Mouse (Mus musculus): Measurements from ENCODE around the gene Phactr1.
"Not testable (repeated sequence)": the region's sequence is repeated elsewhere in the genome, so short reads cannot be mapped to it uniquely, and the experiment has no call there.

The Phactr1 gene

DNA sequence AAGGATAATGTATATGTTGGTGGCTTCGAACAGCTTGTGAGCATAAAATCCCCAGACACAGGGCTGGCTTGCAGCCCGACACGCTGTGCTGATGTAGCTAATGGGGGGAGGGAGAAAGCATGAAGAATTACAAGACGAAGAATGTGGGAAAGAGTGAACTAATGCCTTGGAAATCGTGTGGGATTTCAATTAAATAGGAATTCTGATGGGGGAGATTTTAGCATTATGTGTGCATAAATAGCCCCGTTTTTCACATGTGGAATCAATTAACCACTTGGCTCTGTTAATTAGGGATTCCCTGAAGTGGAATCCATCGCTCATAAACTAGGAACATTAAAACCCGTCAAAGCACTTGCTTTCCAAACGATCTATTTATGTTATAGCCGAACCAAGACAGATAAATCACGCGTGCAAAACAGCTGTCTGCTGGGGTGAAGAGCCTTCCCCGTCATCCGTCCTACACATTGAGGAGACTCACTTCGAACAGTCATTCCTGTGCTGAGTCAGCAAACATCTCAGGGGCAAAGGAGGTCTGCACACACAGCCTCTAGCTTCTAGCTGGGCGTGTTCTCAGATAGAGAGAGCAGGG, 254.2 kb downstream of the Phactr1 start:
- peak; percentile 35 for DNase-seq

DNA sequence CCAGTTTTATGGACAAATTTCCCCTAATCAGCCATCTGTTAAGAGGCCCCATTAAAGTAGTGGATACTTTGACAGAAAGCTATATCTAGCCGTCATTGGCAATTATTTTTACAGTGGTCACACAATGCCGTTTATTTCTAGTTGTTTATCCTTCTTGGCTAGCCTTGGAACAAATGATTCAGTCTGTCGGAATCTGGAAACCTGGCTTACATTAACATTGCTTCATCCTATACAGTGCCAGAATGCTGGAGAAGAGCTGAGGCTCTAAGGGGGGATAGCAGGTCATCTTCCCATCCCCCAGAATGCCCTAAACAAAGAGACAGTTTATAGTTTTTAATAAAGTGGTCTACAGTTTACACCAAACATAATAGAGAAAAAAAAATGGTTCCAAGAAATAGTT, 257.4 kb downstream of the Phactr1 start:
- no peak for DNase-seq

DNA sequence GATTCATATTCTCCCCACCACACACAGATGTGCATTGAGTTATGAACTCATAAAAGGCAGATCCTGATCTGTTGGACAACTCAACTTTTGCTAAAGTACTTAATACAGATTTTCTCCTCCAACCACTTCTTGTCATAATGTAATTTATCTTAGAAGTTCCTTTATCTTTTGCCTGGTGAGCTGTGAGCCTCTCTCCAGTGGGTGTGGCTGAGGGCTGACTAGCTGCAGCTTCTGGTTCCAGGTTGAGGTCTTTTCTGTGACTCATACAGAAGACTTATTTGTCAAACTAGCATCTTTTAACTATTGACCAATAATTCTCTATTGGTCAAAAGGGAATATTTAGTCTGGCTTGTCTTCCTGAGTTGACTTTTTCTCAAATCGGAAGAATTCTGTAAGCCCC, 257.9 kb downstream of the Phactr1 start:
- no peak for DNase-seq

DNA sequence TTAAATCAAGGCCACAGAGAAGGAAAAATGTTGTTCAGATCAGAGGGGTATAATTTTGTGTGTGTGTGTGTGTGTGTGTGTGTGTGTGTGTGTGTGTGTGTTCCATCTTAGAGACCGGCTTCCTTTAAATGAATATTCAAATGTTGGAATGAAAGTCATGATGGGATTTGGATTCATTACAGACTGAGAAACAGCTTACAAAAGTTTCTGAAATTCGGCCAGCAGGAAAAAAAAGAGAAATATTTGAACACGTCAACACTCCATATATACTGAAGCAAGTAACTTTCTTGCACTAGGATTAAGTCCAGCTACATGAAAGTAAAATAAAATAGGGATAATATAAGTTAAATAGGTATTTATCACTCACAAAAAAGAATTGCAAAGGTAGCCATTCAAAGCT, 259.8 kb downstream of the Phactr1 start:
- no peak for DNase-seq

DNA sequence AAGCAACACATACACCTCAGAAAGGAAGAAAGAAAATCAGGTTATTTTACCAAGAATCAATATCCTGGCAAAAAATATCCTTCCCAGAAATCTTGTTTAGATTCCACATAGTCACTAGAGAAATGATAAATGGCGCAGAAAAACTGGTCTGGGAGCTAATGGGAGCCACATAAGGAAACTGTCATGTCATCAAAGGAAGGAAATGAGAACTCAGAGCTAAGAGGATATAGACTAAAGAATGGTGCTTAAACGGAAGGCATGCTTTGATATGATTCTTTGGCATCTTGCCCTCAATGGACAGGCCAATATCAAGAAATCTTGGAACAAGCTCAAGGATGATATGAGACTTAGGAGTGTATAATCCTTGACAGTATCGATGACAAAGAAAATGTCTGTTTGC, 263.7 kb downstream of the Phactr1 start:
- no peak for DNase-seq

DNA sequence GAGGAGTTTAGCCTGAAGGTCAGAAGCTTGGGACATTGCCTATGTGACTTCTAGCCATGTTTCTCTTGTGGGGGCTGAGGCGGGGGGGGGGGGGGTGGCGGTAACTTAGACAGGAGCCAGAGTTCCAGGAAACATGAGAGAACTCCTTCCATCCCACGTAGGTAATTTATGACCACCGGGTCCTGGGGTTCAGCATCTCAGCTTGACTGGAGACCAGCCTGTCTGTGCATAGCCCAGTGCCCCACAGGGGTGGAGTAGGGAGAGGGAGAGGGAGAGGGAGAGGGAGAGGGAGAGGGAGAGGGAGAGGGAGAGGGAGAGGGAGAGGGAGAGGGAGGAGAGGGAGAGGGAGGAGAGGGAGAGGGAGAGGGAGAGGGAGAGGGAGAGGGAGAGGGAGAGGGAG, 264.8 kb downstream of the Phactr1 start:
- DNase-seq = not testable (repeated sequence)

DNA sequence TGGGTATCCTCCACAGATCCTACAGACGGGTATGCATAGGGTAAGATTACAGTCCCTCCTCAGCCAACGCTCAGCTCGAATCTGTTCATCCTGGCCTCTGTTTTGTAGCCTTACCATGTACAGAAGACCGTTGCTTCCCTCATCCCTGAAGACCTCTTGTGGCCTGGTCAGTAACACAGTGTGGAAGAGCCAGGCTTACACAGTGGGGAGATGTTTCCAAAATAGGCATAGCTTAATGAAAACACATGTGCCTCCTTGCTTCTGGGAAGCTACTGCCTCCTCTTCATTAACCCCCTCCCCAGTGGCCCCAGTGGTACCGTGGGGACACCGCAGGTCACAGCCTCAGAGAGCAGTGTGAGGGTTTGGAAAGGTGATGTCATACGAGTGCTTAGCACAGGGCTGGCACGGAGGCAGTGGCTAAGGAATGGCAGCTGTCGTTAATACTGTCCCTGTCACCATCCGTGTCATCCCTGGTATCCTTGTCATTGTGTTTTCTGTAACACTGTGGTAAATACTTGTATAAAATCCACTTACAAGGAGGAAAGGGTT, 268.4 kb downstream of the Phactr1 start:
- DNase-seq = peak; percentile 9

DNA sequence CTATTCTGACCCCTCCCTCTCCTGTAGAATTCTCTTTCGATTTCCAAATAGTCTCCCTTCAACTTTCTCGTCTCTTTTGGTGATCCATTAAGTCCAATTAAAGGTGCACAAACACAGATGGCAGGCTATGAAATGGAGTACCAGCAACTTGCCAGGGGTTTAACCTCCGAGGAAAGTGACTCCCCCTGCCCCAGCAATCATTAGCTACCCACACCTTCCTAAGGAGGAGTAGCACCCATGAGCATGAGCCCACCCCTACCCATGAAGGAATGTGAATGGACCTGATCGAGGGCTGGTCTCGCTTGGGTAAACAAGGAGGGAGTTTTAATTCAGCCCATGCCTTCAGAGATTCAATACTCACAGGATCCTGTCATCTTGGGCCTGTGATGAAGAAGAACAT, 268.9 kb downstream of the Phactr1 start:
- DNase-seq = no peak

DNA sequence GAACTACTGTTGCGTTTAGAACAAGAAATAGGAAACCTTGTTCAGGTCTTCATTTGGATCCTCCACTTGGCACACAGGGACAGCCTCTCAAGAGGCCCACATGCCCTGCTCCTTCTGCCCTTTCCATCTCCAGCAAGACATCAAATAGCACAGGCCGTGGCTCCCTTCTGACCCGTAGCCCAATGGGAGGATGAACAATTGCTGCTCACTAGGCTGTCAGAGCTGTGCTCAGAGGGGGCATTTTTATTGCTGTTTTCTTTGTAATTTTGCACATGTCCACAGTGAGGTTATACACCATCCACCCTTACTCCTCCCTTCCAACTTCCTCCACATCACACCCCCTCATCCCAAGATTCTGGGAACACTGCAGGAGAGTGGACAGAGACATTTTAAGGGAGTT, 269.6 kb downstream of the Phactr1 start:
- DNase-seq = no peak

DNA sequence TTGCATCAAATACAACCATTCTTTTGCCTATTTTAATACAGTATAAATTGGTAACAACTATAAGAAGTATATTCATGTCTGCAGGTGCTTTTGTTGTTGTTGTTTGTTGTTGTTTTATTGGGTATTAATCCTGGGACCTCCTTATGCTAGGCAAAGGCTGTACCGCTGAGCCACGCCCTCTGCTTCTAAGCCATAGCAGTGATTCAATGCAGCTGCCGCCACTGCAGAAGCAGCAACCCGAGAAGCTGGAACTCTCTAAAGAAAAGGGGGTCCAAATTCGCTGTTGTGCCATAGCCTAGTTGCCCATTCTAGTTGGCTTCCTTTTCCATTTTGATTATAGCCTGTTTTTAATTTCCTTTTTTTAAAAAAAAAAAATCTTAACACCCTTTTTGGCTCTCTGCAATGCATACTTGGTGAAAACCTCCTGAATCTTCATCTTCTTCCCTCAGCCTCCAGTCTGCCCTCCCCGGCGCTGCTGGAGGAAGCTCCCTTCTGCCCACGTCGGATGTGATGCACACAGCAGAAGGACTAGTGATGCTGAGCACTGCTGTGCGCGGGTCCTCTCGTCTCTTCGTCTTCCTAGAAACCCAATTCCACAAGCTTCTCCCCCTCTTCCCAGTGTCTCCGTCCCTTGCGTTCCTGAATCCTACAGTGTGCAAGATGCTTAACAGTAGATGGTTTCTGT, 271.8 kb downstream of the Phactr1 start:
- DNase-seq = no peak

DNA sequence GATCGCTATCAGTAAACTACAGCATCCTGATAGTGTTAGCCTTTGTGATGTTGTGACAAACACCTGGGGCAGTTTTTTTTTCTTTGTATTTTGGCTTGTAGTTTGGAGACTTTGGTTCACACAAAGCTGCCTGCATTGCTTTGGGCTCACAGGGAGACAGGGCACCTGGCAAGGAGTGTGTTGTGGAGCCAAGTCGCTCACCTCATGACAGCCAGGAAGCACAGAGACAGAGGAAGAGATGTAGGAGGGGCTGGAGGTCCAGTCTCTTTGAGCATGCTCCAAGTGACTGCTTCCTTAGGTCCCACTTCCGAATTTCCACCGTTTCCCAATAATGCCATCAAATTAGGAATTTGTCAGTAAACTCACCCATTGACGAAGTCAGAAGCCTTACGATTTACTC, 272.6 kb downstream of the Phactr1 start:
- no peak for DNase-seq

DNA sequence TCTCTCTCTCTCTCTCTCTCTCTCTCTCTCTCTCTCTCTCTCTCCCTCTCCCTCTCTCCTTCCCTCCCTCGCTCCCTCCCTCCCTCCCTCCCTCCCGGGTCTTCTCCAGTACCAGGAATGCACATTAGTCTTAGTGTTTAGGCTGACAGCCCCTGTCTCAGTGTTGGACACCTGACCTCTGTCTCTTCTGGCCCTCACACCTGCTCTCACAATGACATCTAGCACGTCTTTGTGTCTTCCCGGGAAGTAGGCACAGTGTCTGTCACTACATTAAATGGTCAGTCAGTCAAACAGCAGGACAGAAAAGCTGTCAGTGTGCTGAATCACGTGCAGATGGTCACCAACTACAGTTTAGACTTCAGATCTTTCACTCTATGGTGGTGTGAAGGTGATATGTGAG, 273.7 kb downstream of the Phactr1 start:
- no peak for DNase-seq

DNA sequence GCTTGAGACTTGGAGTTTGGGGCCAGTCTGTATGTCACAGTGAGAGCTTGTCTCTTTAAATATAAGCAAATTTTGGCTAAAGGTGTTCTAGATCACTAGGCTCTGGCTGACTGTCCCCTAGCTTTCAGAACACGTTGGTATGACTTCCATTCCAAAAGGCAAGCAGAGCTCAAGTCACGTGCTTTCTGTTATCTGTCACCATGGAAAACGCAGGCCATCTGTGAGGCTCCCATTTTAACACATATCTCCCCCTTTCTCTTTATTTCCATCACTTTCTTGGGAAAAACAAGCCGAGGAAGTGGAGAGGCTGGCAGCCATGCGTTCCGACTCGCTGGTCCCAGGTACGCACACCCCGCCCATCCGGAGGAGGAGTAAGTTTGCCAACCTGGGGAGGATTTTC, 275.9 kb downstream of the Phactr1 start:
- no peak for DNase-seq

DNA sequence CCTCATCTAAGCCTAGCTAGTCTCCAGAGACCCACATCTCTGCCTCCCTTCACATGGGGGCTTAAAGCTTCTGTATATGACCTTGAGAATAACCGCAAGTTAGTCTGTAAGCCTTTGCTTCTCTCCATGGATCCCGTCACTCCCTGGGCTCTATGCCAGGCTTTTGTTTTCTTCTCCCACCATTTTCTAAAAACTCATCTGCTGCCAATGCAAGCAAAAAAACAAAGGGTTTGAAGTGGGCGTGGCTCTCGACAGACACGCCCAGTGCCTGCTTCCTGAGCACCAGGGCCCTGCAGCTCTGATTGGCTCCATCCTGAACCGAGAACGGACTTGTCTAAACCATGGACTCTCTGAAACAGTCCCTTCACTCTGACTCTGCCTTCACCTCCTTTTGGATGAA, 277.4 kb downstream of the Phactr1 start:
- peak; percentile 36 for DNase-seq

DNA sequence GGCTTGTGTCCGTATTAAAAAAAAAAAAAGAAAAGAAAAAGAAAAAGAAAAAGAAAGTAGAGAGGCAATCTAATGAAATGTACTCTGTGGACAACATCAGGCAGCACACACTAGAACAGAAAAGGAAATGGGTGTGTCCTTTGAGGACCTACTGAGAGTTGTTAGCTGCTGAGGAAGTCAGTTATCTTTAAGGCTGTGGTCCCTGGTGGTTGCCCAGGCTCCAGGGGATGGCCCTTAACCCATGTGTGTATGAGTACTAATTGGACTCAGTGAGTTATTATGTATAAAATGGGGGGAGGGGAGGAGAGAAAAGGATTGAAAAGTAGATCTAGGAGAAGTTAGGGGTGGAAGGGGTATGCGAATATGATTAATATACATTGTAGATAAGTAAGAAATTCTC, 278.4 kb downstream of the Phactr1 start:
- DNase-seq = no peak

DNA sequence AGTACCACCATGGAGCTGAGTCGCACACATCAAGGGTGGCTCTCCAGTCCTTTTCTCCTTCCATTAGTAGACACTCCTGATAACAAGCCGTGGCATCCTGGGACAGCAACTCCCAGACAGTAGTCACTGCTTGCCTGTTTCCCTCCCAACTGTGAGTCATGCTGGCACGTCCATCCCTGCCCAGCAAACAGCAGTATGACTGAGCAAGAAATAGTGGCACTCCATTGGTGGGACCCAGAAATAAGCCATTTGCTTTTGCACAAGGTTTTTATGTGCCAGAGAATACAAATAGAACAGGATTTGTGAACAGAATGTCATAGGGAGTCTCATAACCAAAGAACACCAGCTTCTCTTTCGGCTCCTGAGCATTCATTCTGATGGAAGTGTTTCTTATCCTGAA, 281.1 kb downstream of the Phactr1 start:
- no peak for DNase-seq

DNA sequence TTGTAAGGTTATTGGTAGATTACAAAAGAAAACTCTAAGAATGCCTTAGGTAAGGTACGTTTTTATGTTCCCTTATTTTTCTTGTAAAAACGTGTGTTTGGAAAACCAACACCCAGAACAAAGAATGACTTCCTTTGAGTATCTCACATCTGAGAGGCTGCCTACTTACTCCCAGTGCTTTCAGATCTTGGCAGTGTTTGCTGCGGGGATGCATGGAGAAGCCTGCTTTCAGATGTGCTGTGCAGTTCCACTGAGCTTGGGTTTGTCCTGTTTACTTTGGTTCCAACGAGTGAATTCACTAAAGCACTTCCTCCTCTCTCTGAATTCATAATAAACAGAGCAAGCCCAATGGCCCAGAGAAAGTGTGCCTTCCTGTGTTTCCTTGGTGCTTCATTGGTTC, 288.1 kb downstream of the Phactr1 start:
- no peak for DNase-seq

DNA sequence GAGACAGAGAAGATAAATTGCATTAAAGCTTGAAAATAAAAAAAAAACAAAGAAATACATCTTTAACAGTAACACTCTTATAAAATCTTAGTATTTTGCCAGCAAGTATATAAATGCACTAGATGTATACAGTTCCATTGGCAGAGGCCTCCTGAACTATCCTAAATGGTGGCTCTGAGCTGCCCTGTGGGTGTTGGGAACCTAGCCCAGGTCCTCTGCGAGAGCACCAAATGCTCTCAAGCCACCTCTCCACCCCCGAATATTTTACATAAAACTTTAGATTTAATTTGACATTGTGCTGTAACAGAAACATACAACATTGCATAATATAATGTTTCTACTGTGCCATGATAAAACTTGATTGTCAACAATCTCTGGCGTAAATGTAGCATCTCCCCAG, 293.1 kb downstream of the Phactr1 start:
- DNase-seq = no peak

DNA sequence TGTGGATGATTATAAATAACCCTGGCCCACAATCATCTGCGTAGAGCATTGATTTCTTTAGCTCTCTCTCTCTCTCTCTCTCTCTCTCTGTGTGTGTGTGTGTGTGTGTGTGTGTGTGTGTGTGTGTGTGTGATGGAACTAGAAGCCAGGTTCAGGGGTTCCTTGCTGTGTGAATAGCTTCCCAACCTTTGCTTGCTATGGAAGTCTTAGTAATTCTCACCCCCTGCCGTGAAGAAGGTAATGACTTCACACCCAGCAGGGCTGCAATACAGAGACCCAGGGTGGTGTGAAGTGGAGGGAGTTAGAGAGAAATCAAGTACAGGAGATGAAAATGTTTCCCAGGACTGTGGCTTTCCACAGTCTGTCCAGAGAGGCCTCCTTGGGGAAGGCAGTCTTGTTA, 293.5 kb downstream of the Phactr1 start:
- DNase-seq = no peak

DNA sequence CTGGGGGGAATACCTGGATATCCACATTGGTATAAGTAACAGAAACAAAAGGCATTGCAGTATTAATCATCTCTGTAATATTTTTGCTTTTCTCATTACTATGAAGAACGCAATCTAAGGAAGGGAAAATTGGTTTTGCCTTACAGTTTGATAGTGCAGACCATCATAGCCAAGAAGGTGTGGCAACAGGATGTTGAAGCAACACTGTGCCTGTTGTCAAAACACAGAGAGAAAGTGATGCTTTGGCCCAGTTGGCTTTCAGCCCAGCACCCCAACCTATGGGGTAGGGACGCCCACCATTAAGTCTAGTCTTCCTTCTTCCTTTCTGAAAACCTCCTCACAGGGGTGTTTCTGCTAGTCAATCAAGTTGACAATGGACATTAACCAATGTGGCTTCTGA, 294.1 kb downstream of the Phactr1 start:
- DNase-seq = no peak

DNA sequence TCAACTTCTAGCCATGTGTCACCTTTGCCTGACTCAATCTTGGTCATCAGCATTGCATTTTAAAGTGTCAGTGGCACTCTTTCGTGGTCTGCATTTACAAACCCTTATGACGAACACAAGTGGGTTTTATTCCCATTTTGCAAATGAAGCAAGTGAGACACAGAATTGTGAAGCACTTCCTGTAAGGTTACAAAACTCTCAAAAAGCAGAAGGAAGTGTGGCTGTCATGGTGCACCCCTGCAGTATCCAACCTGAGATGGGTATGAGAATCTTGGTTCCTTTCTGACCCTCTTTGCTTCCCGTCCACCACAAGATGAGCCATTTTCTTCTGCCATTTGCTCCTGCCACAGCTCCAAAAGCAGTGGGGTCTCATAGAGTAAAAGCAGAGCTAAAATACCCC, 295.7 kb downstream of the Phactr1 start:
- DNase-seq = no peak

DNA sequence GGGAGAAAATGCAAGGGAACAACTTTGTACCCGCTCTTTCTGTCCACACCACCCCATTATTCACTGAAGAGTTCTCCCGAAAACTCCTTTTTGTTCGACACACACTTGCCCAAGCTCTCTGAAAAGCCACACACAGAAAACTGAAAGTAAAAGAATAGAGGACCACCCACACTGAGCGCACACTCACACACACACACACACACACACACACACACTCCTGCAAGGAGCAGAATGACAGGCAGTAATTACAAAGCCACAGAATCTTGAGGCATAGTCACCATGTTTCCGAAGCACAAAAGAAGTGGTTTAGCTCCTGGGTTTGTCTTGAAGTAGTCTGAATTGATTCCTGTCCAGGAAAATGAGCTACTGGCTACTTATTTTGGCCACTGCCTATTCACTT, 296.5 kb downstream of the Phactr1 start:
- DNase-seq = peak; percentile 54

DNA sequence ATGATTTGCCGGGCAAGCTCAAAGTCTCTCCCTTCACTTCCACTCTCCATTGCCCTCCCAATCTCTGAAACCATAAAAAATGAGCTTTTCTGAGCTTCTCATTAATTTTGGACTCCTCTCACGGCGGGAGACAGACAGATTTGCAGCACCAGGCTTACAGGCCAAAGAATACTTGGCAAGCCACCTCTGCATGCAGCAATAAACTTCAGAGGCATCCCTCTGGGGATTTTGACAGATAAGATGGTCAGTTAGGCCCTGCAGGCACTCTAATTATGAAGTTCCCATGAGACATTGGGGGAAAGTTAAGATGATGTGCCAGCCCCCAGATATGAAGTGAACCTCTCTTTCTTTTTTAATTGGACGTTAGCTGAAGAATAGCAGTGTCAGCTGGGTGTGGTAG, 300.2 kb downstream of the Phactr1 start:
- DNase-seq = no peak

DNA sequence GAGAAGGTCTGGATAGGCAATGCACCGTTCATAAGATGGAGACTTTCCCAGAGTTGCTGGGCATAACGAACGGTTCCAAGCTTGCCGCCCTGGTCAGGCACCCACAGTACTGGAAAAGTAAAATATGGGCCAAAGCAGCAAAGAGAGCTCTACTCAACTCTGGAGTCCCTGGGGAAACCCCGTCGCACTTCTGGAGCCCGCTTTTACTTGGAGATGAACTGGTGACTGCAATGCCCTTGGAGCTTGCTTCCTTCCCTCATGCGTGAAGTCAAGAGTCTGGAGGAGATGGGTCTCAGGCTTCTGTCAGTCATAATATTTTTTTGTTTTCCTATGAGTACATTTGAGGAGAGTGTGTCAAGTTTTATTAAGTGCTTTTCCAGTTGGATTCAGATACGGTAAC, 302.2 kb downstream of the Phactr1 start:
- no peak for DNase-seq

DNA sequence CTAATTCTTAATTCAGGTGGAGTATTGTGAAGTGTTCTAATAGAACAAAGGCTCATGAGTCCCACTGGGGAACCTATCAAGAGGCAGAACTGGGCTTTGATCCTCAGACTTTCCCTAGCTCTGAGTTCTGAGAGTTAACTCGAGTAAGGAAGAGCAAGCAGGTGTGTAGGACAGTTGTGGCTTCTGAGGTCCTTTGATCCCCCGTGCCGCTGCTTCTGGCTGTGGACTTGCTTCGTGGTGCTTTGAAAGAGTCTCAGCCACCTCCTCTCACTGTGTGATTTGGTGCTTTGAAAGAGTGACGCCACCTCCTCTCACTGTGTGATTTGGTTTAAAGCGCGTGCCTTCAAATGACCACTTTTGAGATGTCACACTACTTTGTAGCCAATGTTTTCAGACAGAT, 305.4 kb downstream of the Phactr1 start:
- DNase-seq = no peak
